In genomic region chr7:34693072-34693471, GRCm38 (mm10) we compare ENCODE assay signal across 16 mouse cellular contexts. TPM values are rescaled to one million over a fixed set of nuclear protein-coding genes. Genes with fewer than 3 reads are reported as not detected.
DNase-seq lines count a peak whose midpoint lies in the region; ATAC-seq lines count a peak whose summit lies in the region.
"Had no signal": no experiment of that assay in that cellular context is flagged by ENCODE, and none has a peak within 500 bp of the region (broad histone marks: within the 10 kb centered on the region; RNA-seq: fewer than 3 reads in every experiment).

No protein-coding gene starts in this region.

- no peak overlapping the region for H3K9ac ChIP-seq in hindbrain, embryonic 14.5 days
- no peak overlapping the region for H3K9ac ChIP-seq in neural tube, embryonic 12.5 days
- H3K9ac ChIP-seq in midbrain, embryonic 13.5 days (replicated peaks): no peak overlapping the region
- H3K9ac ChIP-seq: forebrain, embryonic 15.5 days; heart, embryonic 12.5 days; intestine, embryonic 15.5 days; lung, embryonic 15.5 days had no signal

- peaks cover 90% of the 10 kb centered on the region for H3K4me1 ChIP-seq in hindbrain, embryonic 10.5 days (replicated peaks)
- peaks cover 38% of the 10 kb centered on the region for H3K4me1 ChIP-seq in hindbrain, embryonic 14.5 days (replicated peaks; ENCODE audit: control insufficient read depth, insufficient read depth, low read length)
- peaks cover 50% of the 10 kb centered on the region for H3K4me1 ChIP-seq in neural tube, embryonic 12.5 days
- H3K4me1 ChIP-seq in midbrain, embryonic 13.5 days (replicated peaks): peaks cover 74% of the 10 kb centered on the region

- no peaks in the 10 kb centered on the region for H3K9me3 ChIP-seq in hindbrain, embryonic 10.5 days
- H3K9me3 ChIP-seq in hindbrain, embryonic 14.5 days (ENCODE audit: control insufficient read depth, low read length): no peaks in the 10 kb centered on the region
- H3K9me3 ChIP-seq in neural tube, embryonic 12.5 days: no peaks in the 10 kb centered on the region
- no peaks in the 10 kb centered on the region for H3K9me3 ChIP-seq in midbrain, embryonic 13.5 days
- H3K9me3 ChIP-seq: forebrain, embryonic 15.5 days; heart, embryonic 12.5 days; intestine, embryonic 15.5 days; lung, embryonic 15.5 days had no signal

- no peaks in the 10 kb centered on the region for H3K36me3 ChIP-seq in hindbrain, embryonic 10.5 days
- H3K36me3 ChIP-seq in hindbrain, embryonic 14.5 days (replicated peaks; ENCODE audit: control insufficient read depth, insufficient read depth): no peaks in the 10 kb centered on the region
- H3K36me3 ChIP-seq in neural tube, embryonic 12.5 days: no peaks in the 10 kb centered on the region
- H3K36me3 ChIP-seq in midbrain, embryonic 13.5 days: no peaks in the 10 kb centered on the region
- H3K36me3 ChIP-seq: forebrain, embryonic 15.5 days; heart, embryonic 12.5 days; intestine, embryonic 15.5 days; lung, embryonic 15.5 days had no signal

- ATAC-seq in hindbrain, embryonic 14.5 days (ENCODE audit: low FRiP score): no peak
- ATAC-seq in neural tube, embryonic 12.5 days (ENCODE audit: low FRiP score, low read depth): no peak
- no peak for ATAC-seq in midbrain, embryonic 13.5 days
- ATAC-seq: forebrain, embryonic 15.5 days; intestine, embryonic 15.5 days had no signal

- peak overlapping the region; percentile 64; the same call in 1 of the 2 replicates for H3K27ac ChIP-seq in hindbrain, embryonic 10.5 days
- no peak overlapping the region; the same call in 1 of the 2 replicates for H3K27ac ChIP-seq in hindbrain, embryonic 14.5 days
- H3K27ac ChIP-seq in neural tube, embryonic 12.5 days: 0 out of 2 replicates have a peak overlapping the region, but pooled peaks have one; percentile 7
- H3K27ac ChIP-seq in midbrain, embryonic 13.5 days: peak overlapping the region; percentile 90; the same call in 1 of the 2 replicates
- H3K27ac ChIP-seq: forebrain, embryonic 15.5 days; intestine, embryonic 15.5 days; lung, embryonic 15.5 days had no signal

- 73% methylated on average over 4 of the region's 4 CpGs for WGBS in hindbrain, embryonic 10.5 days
- WGBS in hindbrain, embryonic 14.5 days: 63% methylated on average over 4 of the region's 4 CpGs
- 68% methylated on average over 4 of the region's 4 CpGs for WGBS in neural tube, embryonic 12.5 days
- WGBS in midbrain, embryonic 13.5 days: 73% methylated on average over 4 of the region's 4 CpGs

- no peaks in the 10 kb centered on the region for H3K27me3 ChIP-seq in hindbrain, embryonic 10.5 days (ENCODE audit: insufficient read depth, poor library complexity, severe bottlenecking)
- no peaks in the 10 kb centered on the region for H3K27me3 ChIP-seq in hindbrain, embryonic 14.5 days (ENCODE audit: control insufficient read depth, insufficient read depth, low read length)
- no peaks in the 10 kb centered on the region for H3K27me3 ChIP-seq in neural tube, embryonic 12.5 days (replicated peaks)
- H3K27me3 ChIP-seq in midbrain, embryonic 13.5 days: no peaks in the 10 kb centered on the region
- H3K27me3 ChIP-seq: forebrain, embryonic 15.5 days; intestine, embryonic 15.5 days had no signal

- no peak overlapping the region for H3K4me3 ChIP-seq in hindbrain, embryonic 10.5 days
- H3K4me3 ChIP-seq in hindbrain, embryonic 14.5 days (replicated peaks; ENCODE audit: low read length): no peak overlapping the region
- H3K4me3 ChIP-seq in neural tube, embryonic 12.5 days: no peak overlapping the region
- H3K4me3 ChIP-seq in midbrain, embryonic 13.5 days (replicated peaks): no peak overlapping the region
- H3K4me3 ChIP-seq: erythroblast, embryonic 14.5 days; forebrain, embryonic 15.5 days; heart, embryonic 12.5 days; intestine, embryonic 15.5 days; lung, embryonic 15.5 days had no signal

- no peak for DNase-seq in hindbrain, embryonic 10.5 days (ENCODE audit: low spot score)
- DNase-seq in hindbrain, embryonic 14.5 days (ENCODE audit: low spot score): no peak
- DNase-seq in neural tube, embryonic 10.5 days (ENCODE audit: extremely low spot score, low spot score): no peak
- no peak for DNase-seq in c-Kit-positive CD71-positive TER-119-positive erythroid progenitor cells, embryonic 14.5 days (ENCODE audit: low spot score)
- no peak for DNase-seq in B cell, adult 2 months
- DNase-seq: adrenal gland, postnatal 14 days; cerebellum, adult 9-11 months; right cerebral cortex, adult 18-20 months; thymus, adult 18-20 months had no signal

- H3K4me2 ChIP-seq in hindbrain, embryonic 14.5 days (replicated peaks): no peak overlapping the region
- H3K4me2 ChIP-seq in neural tube, embryonic 12.5 days (replicated peaks): no peak overlapping the region
- H3K4me2 ChIP-seq in midbrain, embryonic 13.5 days (replicated peaks): no peak overlapping the region
- H3K4me2 ChIP-seq: forebrain, embryonic 15.5 days; heart, embryonic 12.5 days; intestine, embryonic 15.5 days; lung, embryonic 15.5 days had no signal

RNA-seq across cellular contexts. Expression of gene Kctd15, which starts 36.5 kb away (rescaled TPM):
- polyA plus RNA-seq in hindbrain, embryonic 10.5 days (2016; fragmentation: Nextera tagmentation; extraction: Ambion mirVana): 43.3 and 45.0 TPM in 2 replicates
- polyA plus RNA-seq in hindbrain, embryonic 14.5 days (2014; fragmentation: Nextera tagmentation; extraction: Ambion mirVana): 12.3 and 13.0 TPM in 2 replicates
- 41.9 and 44.7 TPM in 2 replicates for polyA plus RNA-seq in neural tube, embryonic 12.5 days (2016; fragmentation: Nextera tagmentation; extraction: Ambion mirVana)
- 35.2 and 42.8 TPM in 2 replicates for polyA plus RNA-seq in midbrain, embryonic 13.5 days (2015; fragmentation: Nextera tagmentation; extraction: Ambion mirVana)
- polyA plus RNA-seq: erythroblast, embryonic 14.5 days had no signal
